Mouse (Mus musculus): ENCODE measurements around the gene Prm3. TPM values are rescaled to one million over a fixed set of nuclear protein-coding genes. Genes with fewer than 3 reads are reported as not detected.
A peak's percentile ranks its signal among the peaks of the same experiment; 100 is the strongest.

Prm3 gene
- total and polyA plus RNA-seq, 3 experiments: 0.41 TPM; not detected in 2

DNA sequence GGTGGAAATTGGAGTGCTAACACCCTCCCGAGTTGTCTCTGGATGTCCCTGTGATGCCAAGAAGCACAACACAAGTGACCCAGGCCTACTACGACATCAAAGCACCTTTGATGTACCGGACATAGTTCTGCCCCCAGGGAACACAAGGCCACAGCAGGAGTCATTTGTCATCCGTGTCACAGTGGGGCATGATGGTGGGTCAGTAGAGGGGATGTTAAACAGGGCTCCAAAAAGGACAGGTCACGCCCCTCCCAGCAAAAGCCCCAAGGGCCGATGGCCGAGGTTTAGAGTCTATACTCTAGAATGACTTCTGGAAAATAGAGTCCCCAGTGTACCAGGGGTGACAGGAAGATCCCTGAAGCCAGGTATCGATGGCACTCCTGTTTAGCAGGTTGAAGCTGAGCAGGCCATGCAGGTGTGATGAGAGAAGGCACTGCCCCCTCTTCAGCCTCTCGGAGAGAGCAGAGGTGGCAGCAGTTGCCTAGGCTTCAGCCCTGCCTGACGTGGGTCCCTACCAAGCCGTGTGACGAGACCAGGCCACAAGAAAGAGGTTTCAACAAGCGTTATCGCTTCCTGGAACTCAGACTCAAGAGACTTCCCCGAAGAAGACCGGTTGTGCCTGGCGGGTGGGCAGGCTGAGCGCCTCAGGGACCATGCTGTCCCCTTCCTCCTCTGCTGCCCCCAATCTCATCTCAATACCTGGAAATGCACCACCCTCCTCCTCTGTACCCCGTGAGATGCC is 18.8 kb downstream of the Prm3 start:
- intact Hi-C loops (cut with DNase I): no loop called here
- Histone ChIP-seq H3K79me2 (replicated peaks; ENCODE audit: control insufficient read depth, insufficient read depth, low read length) (no peaks in the 10 kb centered on the region), H3K36me3 (ENCODE audit: control insufficient read depth, insufficient read depth, low read length) (no peaks in the 10 kb centered on the region), H3K27me3 (ENCODE audit: control insufficient read depth, insufficient read depth, low read length) (no peaks in the 10 kb centered on the region), H3K4me1 (ENCODE audit: control insufficient read depth, insufficient read depth, low read length) (no peaks in the 10 kb centered on the region; the same call in 1 of the 2 replicates), H3K9ac (ENCODE audit: low read depth, low read length) (no peak overlapping the region), H3K4me3 (no peak overlapping the region), H3K27ac (no peak overlapping the region)
- 83% methylated on average over 19 of the region's 19 CpGs for WGBS
- no peak for DNase-seq
- TF ChIP-seq EP300 (IDR thresholded peaks at IDR 0.05; ENCODE audit: insufficient read depth, low read depth, low read length): no peak
- no peak for TF ChIP-seq CTCF (IDR thresholded peaks at IDR 0.05)
- TF ChIP-seq POLR2A (IDR thresholded peaks at IDR 0.05; ENCODE audit: insufficient read depth, low read depth, low read length): no peak

DNA sequence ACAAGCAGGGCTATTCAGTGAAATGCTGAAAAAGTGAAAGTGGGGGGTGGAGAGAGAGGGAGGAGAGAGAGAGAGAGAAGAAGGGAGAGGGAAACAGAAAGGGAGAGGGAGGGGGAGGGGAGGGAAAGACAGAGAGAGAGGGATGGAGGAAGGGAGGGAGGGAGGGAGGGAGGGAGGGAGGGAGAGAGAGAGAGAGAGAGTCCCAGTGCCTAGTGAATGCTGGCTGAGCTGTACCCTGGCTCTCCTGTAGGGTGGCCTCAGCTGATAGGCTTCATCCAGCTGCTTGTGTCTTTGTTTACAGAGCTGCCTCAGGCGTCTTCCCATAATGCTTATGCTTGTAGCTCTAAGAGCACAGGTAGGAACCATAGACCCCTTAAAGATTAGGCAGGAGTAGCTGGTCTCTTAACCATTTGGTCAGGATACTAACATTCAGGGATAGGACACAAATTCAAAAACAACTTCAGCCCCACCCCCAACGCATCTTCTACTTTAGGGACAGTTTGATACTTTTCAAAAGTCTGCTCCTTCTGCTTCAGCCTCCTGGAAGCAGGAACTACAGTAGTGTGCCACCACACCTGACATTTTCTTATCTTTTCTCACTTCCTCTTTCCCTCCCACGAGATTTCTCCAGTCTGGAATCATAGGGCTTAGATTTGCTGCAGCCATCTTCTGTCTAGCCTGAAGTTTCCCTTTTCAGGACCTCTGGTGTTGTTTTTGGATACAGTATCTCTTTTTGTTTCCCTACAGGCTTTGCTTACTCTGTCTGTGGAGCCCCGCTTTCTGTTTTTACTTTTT is 20.0 kb downstream of the Prm3 start:
- H3K36me3 ChIP-seq (ENCODE audit: control insufficient read depth, insufficient read depth, low read length): no peaks in the 10 kb centered on the region
- H3K9ac ChIP-seq (ENCODE audit: low read depth, low read length): no peak overlapping the region
- no peak for DNase-seq
- H3K27me3 ChIP-seq (ENCODE audit: control insufficient read depth, insufficient read depth, low read length): no peaks in the 10 kb centered on the region
- intact Hi-C loops (cut with DNase I): no loop called here
- H3K27ac ChIP-seq: no peak overlapping the region
- no peak overlapping the region for H3K4me3 ChIP-seq
- 42% methylated on average over 4 of the region's 4 CpGs for WGBS
- no peaks in the 10 kb centered on the region for H3K79me2 ChIP-seq (replicated peaks; ENCODE audit: control insufficient read depth, insufficient read depth, low read length)
- TF ChIP-seq EP300 (IDR thresholded peaks at IDR 0.05; ENCODE audit: insufficient read depth, low read depth, low read length): no peak
- TF ChIP-seq CTCF (IDR thresholded peaks at IDR 0.05): 0 out of 2 replicates have a peak, but pooled peaks have one; percentile 12
- no peak for TF ChIP-seq POLR2A (IDR thresholded peaks at IDR 0.05; ENCODE audit: insufficient read depth, low read depth, low read length)
- H3K4me1 ChIP-seq (ENCODE audit: control insufficient read depth, insufficient read depth, low read length): no peaks in the 10 kb centered on the region; the same call in 1 of the 2 replicates

DNA sequence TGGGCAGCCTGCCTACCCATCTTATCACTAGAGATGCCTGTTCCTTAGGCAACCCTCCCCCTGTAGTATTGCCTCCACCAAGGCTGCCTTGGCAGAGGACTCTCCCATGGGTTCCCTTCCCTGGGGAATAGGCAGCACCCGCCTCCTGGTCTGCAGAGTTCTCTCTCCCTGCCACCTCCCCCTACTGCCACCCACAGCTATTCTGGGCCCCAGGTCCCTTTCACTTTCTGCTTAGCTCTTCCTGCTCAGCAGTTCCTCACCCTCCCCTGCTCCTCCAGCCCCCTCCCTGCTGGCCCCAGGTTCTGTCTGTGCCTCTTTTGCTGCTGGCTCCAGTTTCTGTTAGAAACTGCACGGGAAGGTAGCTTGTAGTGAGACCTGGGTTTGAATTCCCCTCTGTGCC is 21.1 kb downstream of the Prm3 start:
- Histone ChIP-seq H3K4me1 (ENCODE audit: control insufficient read depth, insufficient read depth, low read length) (no peaks in the 10 kb centered on the region; the same call in 1 of the 2 replicates), H3K36me3 (ENCODE audit: control insufficient read depth, insufficient read depth, low read length) (no peaks in the 10 kb centered on the region), H3K27me3 (ENCODE audit: control insufficient read depth, insufficient read depth, low read length) (no peaks in the 10 kb centered on the region), H3K27ac (no peak overlapping the region), H3K4me3 (no peak overlapping the region), H3K79me2 (replicated peaks; ENCODE audit: control insufficient read depth, insufficient read depth, low read length) (no peaks in the 10 kb centered on the region), H3K9ac (ENCODE audit: low read depth, low read length) (no peak overlapping the region)
- no peak for DNase-seq
- intact Hi-C loops (cut with DNase I): no loop called here
- 39% methylated on average over 2 of the region's 2 CpGs for WGBS
- TF ChIP-seq POLR2A (IDR thresholded peaks at IDR 0.05; ENCODE audit: insufficient read depth, low read depth, low read length) (no peak), EP300 (IDR thresholded peaks at IDR 0.05; ENCODE audit: insufficient read depth, low read depth, low read length) (no peak), CTCF (IDR thresholded peaks at IDR 0.05) (no peak)

DNA sequence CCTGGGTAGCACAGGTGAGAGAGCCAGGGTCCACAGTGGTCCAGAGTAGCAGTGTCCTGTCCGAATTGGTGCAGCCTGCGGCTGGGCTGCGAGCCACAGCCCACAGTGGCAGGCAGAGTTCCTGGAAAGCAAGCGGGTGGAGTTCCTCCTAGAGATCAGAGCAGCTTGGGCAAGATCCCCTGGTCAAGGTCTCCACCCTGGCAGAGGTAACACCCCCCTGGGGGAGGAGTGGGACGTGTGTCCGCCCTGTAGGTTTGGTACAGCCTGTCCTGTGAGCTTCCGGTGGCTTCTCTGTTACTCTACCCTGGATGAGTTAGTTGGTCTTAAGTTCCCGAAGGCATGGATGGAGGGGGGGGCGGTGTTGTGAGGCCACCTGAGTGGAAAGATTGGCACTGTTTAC is 21.9 kb downstream of the Prm3 start:
- Histone ChIP-seq H3K36me3 (ENCODE audit: control insufficient read depth, insufficient read depth, low read length) (no peaks in the 10 kb centered on the region), H3K4me1 (ENCODE audit: control insufficient read depth, insufficient read depth, low read length) (no peaks in the 10 kb centered on the region; the same call in 1 of the 2 replicates), H3K4me3 (no peak overlapping the region), H3K79me2 (replicated peaks; ENCODE audit: control insufficient read depth, insufficient read depth, low read length) (no peaks in the 10 kb centered on the region), H3K9ac (ENCODE audit: low read depth, low read length) (no peak overlapping the region), H3K27ac (no peak overlapping the region), H3K27me3 (ENCODE audit: control insufficient read depth, insufficient read depth, low read length) (no peaks in the 10 kb centered on the region)
- no peak for TF ChIP-seq POLR2A (IDR thresholded peaks at IDR 0.05; ENCODE audit: insufficient read depth, low read depth, low read length)
- no peak for TF ChIP-seq EP300 (IDR thresholded peaks at IDR 0.05; ENCODE audit: insufficient read depth, low read depth, low read length)
- TF ChIP-seq CTCF (IDR thresholded peaks at IDR 0.05): no peak
- DNase-seq: no peak
- intact Hi-C loops (cut with DNase I): no loop called here
- WGBS: 60% methylated on average over 9 of the region's 9 CpGs

DNA sequence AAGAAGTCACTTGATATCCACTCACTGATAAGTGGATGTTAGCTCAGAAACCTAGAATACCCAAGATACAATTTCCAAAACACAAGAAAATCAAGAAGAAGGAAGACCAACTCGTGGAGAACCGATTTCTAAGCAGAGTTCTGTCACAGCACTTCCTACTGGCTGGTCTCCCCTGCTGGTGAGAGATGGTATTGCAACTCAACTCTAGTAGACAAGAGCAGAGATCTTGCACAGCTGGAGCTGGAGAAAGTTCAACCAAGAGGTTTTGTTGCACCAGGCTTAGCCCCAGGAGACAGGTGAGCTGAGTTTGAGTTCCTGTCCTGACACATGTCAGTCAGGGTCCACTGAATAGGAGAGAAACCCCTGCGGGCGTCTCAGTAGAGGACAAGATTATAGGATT is 23.6 kb downstream of the Prm3 start:
- no peak overlapping the region for H3K4me3 ChIP-seq
- intact Hi-C loops (cut with DNase I): loop anchor here (1.0 to 2.0 kb wide), 2 partner anchors 102 to 127 kb away; no protein-coding TSS in a partner anchor

More for the DNA sequence above, 23.6 kb downstream of the Prm3 start:
- no peaks in the 10 kb centered on the region for H3K79me2 ChIP-seq (replicated peaks; ENCODE audit: control insufficient read depth, insufficient read depth, low read length)
- H3K9ac ChIP-seq (ENCODE audit: low read depth, low read length): no peak overlapping the region
- no peak for TF ChIP-seq POLR2A (IDR thresholded peaks at IDR 0.05; ENCODE audit: insufficient read depth, low read depth, low read length)
- no peak for TF ChIP-seq EP300 (IDR thresholded peaks at IDR 0.05; ENCODE audit: insufficient read depth, low read depth, low read length)
- TF ChIP-seq CTCF (IDR thresholded peaks at IDR 0.05): peak; percentile 93
- no peaks in the 10 kb centered on the region for H3K36me3 ChIP-seq (ENCODE audit: control insufficient read depth, insufficient read depth, low read length)
- H3K4me1 ChIP-seq (ENCODE audit: control insufficient read depth, insufficient read depth, low read length): no peaks in the 10 kb centered on the region; the same call in 1 of the 2 replicates
- WGBS: 34% methylated on average over 4 of the region's 4 CpGs
- H3K27me3 ChIP-seq (ENCODE audit: control insufficient read depth, insufficient read depth, low read length): no peaks in the 10 kb centered on the region
- H3K27ac ChIP-seq: no peak overlapping the region
- peak; percentile 61 to 65 for DNase-seq
